Mouse (Mus musculus): ENCODE data around the gene Bcas3. TPM values are rescaled to one million over a fixed set of nuclear protein-coding genes. Genes with fewer than 3 reads are reported as not detected.

Gene Bcas3
- total and polyA plus RNA-seq, 2 experiments from 2014 or later, result 29.3 to 31.6 TPM

DNA sequence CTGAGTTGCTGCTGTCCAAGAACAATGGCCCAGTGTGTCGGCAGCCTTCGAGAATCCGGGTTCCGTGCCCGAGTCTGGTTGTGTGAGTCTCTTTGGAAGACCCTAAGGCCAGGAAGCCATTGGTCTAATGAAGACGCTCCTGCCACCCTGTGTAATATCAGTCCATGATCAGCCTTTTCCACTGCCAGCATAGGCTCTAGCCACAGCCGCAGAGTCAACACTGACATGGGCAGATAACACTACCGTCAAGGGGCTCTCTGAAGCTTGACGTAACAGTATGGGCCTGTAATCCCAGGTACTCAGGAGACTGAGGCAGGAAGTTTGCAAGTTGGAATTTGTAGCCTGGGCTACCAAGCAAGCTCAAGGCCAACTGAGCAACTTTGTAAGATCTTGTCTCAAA, 405.9 kb downstream of the Bcas3 start:
- Histone ChIP-seq H3K4me1 (ENCODE audit: insufficient read depth) (peaks cover 5% of the 10 kb centered on the region; the same call in 1 of the 2 replicates), H3K36me3 (ENCODE audit: insufficient read depth) (no peaks in the 10 kb centered on the region), H3K4me3 (ENCODE audit: low read depth, low read length) (no peak overlapping the region), H3K9me3 (ENCODE audit: low read length) (no peaks in the 10 kb centered on the region), H3K27ac (ENCODE audit: low read depth, low read length) (no peak overlapping the region), H3K9ac (no peak overlapping the region), H3K4me2 (ENCODE audit: low read depth) (no peak overlapping the region), H3K27me3 (ENCODE audit: insufficient read depth, low read length) (0 out of 2 replicates have a peak, but pooled peaks cover 5% of the 10 kb centered on the region)
- TF ChIP-seq CTCF (IDR thresholded peaks at IDR 0.05; ENCODE audit: low read depth), result no peak
- DNase-seq (no peak), ATAC-seq (no peak)
- 84% methylated on average over 9 of the region's 9 CpGs for WGBS

- H3K9ac ChIP-seq, result no peak overlapping the region
- H3K4me2 ChIP-seq (ENCODE audit: low read depth), result no peak overlapping the region
- WGBS, result 59% methylated on average over 14 of the region's 14 CpGs
- peaks cover 4% of the 10 kb centered on the region; the same call in 1 of the 2 replicates for H3K4me1 ChIP-seq (ENCODE audit: insufficient read depth)
- no peak for DNase-seq
- no peak for ATAC-seq
- H3K36me3 ChIP-seq (ENCODE audit: insufficient read depth), result no peaks in the 10 kb centered on the region
- no peaks in the 10 kb centered on the region for H3K9me3 ChIP-seq (ENCODE audit: low read length)
- TF ChIP-seq CTCF (IDR thresholded peaks at IDR 0.05; ENCODE audit: low read depth), result no peak
- no peak overlapping the region; the same call in 1 of the 2 replicates for H3K27ac ChIP-seq (ENCODE audit: low read depth, low read length)
- H3K4me3 ChIP-seq (ENCODE audit: low read depth, low read length), result no peak overlapping the region
- H3K27me3 ChIP-seq (ENCODE audit: insufficient read depth, low read length), result 0 out of 2 replicates have a peak, but pooled peaks cover 5% of the 10 kb centered on the region
Measured at GRCm38 (mm10) chr11:85759634-85760439, 406.9 kb downstream of the Bcas3 start.

DNA sequence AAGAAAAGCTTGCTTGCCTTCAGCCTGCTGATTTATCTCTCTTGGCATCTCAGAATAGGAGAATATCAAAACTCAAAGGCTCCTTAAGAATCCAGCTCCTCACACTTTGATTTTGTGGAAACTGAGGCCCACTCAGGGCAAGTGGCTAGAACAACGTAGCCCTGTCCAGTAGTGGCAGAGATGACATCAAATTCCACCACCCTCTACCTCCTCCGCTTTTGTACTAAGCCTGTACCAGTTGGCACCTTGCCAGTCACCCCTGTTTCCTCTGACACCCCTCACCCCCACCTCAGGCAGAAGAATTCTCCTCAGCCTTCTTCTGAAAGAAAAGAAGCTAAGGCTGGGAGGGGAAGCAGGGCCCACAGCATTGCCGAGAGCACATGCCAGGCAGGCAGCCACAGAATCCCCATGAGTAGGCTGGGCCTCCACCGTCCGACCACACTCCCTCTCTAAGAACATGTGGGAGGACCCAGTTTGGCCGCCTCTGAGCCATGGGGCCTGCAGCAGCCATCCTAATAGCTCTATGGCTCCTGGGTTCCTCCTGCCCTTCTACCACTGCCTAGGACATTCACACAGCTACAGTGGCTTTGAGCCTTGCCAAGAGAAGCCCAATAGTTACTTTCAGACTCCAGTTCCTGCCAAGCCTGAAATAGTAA, 407.6 kb downstream of the Bcas3 start:
- DNase-seq, result peak; percentile 49
- no peak for TF ChIP-seq CTCF (IDR thresholded peaks at IDR 0.05; ENCODE audit: low read depth)
- no peak overlapping the region for H3K4me3 ChIP-seq (ENCODE audit: low read depth, low read length)
- 0 out of 2 replicates have a peak, but pooled peaks cover 5% of the 10 kb centered on the region for H3K27me3 ChIP-seq (ENCODE audit: insufficient read depth, low read length)
- H3K36me3 ChIP-seq (ENCODE audit: insufficient read depth), result no peaks in the 10 kb centered on the region
- no peak overlapping the region for H3K9ac ChIP-seq
- H3K4me2 ChIP-seq (ENCODE audit: low read depth), result no peak overlapping the region
- no peaks in the 10 kb centered on the region for H3K4me1 ChIP-seq (ENCODE audit: insufficient read depth)
- WGBS, result 22% methylated on average over 6 of the region's 6 CpGs
- peak; percentile 69 for ATAC-seq
- no peak overlapping the region for H3K27ac ChIP-seq (ENCODE audit: low read depth, low read length)
- H3K9me3 ChIP-seq (ENCODE audit: low read length), result no peaks in the 10 kb centered on the region

DNA sequence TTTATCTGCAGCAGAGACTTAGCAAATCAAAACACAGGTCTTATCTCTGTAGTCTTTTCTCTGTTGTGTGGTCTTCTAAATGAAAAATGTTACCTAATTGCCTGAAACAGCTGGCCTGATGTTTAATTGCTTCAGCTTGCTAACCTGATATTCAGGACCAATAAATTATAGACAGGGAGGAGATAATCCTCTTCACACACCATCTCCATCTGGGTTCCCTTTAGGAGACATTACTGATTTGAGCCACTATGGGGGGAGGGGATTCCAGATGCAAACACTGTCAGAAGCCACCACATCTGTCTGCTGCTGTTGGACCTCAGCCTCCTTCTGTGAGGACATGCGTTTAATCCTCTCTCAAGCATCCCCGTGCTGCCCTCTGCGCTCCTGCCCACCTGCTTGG, 408.2 kb downstream of the Bcas3 start:
- H3K27ac ChIP-seq (ENCODE audit: low read depth, low read length), result no peak overlapping the region
- 0 out of 2 replicates have a peak, but pooled peaks cover 5% of the 10 kb centered on the region for H3K27me3 ChIP-seq (ENCODE audit: insufficient read depth, low read length)
- TF ChIP-seq CTCF (IDR thresholded peaks at IDR 0.05; ENCODE audit: low read depth), result no peak
- DNase-seq, result no peak
- no peak overlapping the region for H3K4me2 ChIP-seq (ENCODE audit: low read depth)
- no peak overlapping the region for H3K9ac ChIP-seq
- H3K9me3 ChIP-seq (ENCODE audit: low read length), result no peaks in the 10 kb centered on the region
- WGBS, result 82% methylated on average over 3 of the region's 3 CpGs
- H3K36me3 ChIP-seq (ENCODE audit: insufficient read depth), result no peaks in the 10 kb centered on the region
- no peak overlapping the region for H3K4me3 ChIP-seq (ENCODE audit: low read depth, low read length)
- H3K4me1 ChIP-seq (ENCODE audit: insufficient read depth), result 0 out of 2 replicates have a peak, but pooled peaks cover under 1% of the 10 kb centered on the region
- no peak for ATAC-seq

DNA sequence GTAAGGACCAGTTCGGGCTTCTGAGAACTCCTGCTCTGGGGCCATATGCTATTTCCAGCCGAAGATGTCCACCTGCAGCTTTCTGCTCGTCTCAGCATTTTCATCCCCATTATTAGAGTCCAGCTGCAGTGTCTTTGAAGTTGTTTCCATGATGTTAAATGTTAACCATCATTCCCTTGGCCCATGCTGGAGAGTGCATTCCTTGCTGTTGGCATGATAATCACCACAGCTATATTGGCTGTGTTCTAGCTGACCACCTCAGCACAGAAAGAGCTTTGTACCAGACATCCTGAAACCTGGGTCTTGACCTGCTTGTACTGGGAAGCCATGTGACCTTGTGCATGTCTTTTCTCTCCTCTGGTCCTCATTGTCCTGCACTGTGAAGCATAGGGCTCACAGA, 410.7 kb downstream of the Bcas3 start:
- H3K9ac ChIP-seq, result no peak overlapping the region
- WGBS, result 71% methylated on average over 3 of the region's 3 CpGs

DNA sequence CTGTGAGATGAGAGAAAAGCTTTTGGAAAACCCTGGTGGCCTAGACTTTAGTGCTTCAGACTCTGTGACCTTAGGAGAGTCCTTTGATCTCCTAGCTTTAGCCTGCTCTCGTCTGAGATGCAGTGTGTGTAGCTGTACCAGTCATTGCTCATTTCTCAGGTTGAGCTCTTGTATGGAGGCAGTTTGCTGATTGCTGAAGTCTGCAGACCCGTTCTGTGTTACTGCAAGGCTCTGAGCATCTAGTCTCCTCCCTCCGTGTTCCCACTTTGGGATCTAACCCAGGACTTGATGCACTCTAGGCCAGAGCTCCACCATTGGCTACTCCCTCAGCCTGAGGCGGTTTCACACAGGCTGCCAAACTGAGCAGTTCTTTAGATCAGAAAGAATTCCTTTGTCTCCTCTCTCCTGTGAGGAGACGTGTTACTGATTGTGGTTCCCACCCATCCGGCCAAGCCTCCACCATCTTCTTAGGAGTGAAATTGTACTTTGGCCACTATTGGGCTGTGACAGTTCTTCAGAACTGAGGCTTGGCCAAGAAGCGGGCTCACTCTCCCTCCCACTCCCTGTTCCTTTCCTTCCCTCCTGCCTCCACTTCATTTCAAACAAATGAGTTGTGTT, 413.2 kb downstream of the Bcas3 start:
- DNase-seq, result peak; percentile 48
- peak; percentile 32; the same call in 1 of the 2 replicates for ATAC-seq
- Histone ChIP-seq H3K9me3 (ENCODE audit: low read length) (no peaks in the 10 kb centered on the region), H3K36me3 (ENCODE audit: insufficient read depth) (no peaks in the 10 kb centered on the region), H3K4me1 (ENCODE audit: insufficient read depth) (peaks cover 5% of the 10 kb centered on the region; the same call in 1 of the 2 replicates), H3K4me2 (ENCODE audit: low read depth) (no peak overlapping the region), H3K9ac (no peak overlapping the region), H3K4me3 (ENCODE audit: low read depth, low read length) (no peak overlapping the region), H3K27me3 (ENCODE audit: insufficient read depth, low read length) (no peaks in the 10 kb centered on the region), H3K27ac (ENCODE audit: low read depth, low read length) (no peak overlapping the region; the same call in 1 of the 2 replicates)
- no peak for TF ChIP-seq CTCF (IDR thresholded peaks at IDR 0.05; ENCODE audit: low read depth)
- WGBS, result 14% methylated on average over 7 of the region's 7 CpGs

More for the DNA sequence above, 410.7 kb downstream of the Bcas3 start:
- DNase-seq (no peak), ATAC-seq (no peak)
- Histone ChIP-seq H3K4me3 (ENCODE audit: low read depth, low read length) (no peak overlapping the region), H3K4me1 (ENCODE audit: insufficient read depth) (peaks cover 5% of the 10 kb centered on the region; the same call in 1 of the 2 replicates), H3K27ac (ENCODE audit: low read depth, low read length) (no peak overlapping the region), H3K36me3 (ENCODE audit: insufficient read depth) (no peaks in the 10 kb centered on the region), H3K9me3 (ENCODE audit: low read length) (no peaks in the 10 kb centered on the region), H3K27me3 (ENCODE audit: insufficient read depth, low read length) (0 out of 2 replicates have a peak, but pooled peaks cover 5% of the 10 kb centered on the region), H3K4me2 (ENCODE audit: low read depth) (no peak overlapping the region)
- no peak for TF ChIP-seq CTCF (IDR thresholded peaks at IDR 0.05; ENCODE audit: low read depth)
